Mouse (Mus musculus): ENCODE data around the gene Schip1. TPM values are rescaled to one million over a fixed set of nuclear protein-coding genes. Genes with fewer than 3 reads are reported as not detected.

The Schip1 gene
- polyA plus RNA-seq, 1 experiment from 2014 or later: 181 TPM

GRCm38 (mm10) chr3:68496513-68496912, 431.9 kb downstream of the Schip1 start:
- Histone ChIP-seq H3K27ac (replicated peaks) (no peak overlapping the region), H3K27me3 (no peaks in the 10 kb centered on the region), H3K4me3 (peak overlapping the region; percentile 68), H3K9me3 (no peaks in the 10 kb centered on the region), H3K36me3 (no peaks in the 10 kb centered on the region), H3K4me1 (peaks cover 29% of the 10 kb centered on the region), H3K9ac (replicated peaks) (no peak overlapping the region), H3K4me2 (replicated peaks) (peak overlapping the region; percentile 100)
- 65% methylated on average over 6 of the region's 6 CpGs for WGBS
- ATAC-seq (replicated peaks): no peak

DNA sequence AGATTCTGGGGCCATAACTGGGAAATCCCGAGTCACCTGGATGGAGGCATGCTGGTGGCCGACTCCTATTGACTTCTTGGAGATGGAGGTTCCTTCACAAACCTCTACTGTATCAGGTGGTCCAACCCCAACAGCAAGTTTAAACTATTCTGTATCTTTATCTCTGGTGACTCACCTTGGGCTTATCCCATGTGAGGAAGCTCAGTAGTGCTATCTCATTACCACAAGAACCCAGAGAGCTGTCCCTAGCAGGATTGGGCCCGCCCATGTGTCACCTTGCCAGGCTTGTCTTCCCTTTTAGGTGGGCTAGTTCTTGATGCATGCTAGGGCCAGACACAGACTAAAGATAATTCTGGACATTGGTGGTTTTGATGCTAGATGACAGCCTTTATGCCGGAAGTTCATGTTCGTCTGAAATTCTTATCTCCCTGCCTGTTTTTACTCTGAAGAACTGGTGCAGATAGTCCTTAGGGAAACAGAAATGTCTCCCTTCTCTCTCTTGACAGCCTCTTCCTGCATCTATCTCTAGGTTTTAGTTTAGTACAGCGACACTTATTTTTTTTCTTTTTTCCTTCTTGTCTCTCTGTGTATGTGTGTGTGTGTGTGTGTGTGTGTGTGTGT, 435.0 kb downstream of the Schip1 start:
- ATAC-seq (replicated peaks): no peak
- Histone ChIP-seq H3K4me2 (replicated peaks) (no peak overlapping the region), H3K4me3 (no peak overlapping the region), H3K4me1 (peaks cover 12% of the 10 kb centered on the region), H3K36me3 (no peaks in the 10 kb centered on the region), H3K9me3 (no peaks in the 10 kb centered on the region), H3K27me3 (no peaks in the 10 kb centered on the region), H3K9ac (replicated peaks) (no peak overlapping the region), H3K27ac (replicated peaks) (no peak overlapping the region)
- WGBS: 91% methylated on average over 6 of the region's 6 CpGs

GRCm38 (mm10) chr3:68504838-68505237, 440.2 kb downstream of the Schip1 start:
- no peak overlapping the region for H3K27ac ChIP-seq (replicated peaks)
- no peaks in the 10 kb centered on the region for H3K36me3 ChIP-seq
- 87% methylated on average over 3 of the region's 3 CpGs for WGBS
- no peak overlapping the region for H3K4me2 ChIP-seq (replicated peaks)
- no peak overlapping the region for H3K4me3 ChIP-seq
- H3K4me1 ChIP-seq: no peaks in the 10 kb centered on the region
- H3K9ac ChIP-seq (replicated peaks): no peak overlapping the region
- H3K9me3 ChIP-seq: no peaks in the 10 kb centered on the region
- ATAC-seq (replicated peaks): no peak
- no peaks in the 10 kb centered on the region for H3K27me3 ChIP-seq

GRCm38 (mm10) chr3:68506769-68507318, 442.2 kb downstream of the Schip1 start:
- no peak overlapping the region for H3K9ac ChIP-seq (replicated peaks)
- no peak overlapping the region for H3K27ac ChIP-seq (replicated peaks)
- no peak overlapping the region for H3K4me3 ChIP-seq
- H3K9me3 ChIP-seq: no peaks in the 10 kb centered on the region
- H3K27me3 ChIP-seq: no peaks in the 10 kb centered on the region
- no peak for ATAC-seq (replicated peaks)
- H3K4me2 ChIP-seq (replicated peaks): no peak overlapping the region
- 75% methylated on average over 7 of the region's 7 CpGs for whole genome bisulfite sequencing
- H3K4me1 ChIP-seq: no peaks in the 10 kb centered on the region
- no peaks in the 10 kb centered on the region for H3K36me3 ChIP-seq

DNA sequence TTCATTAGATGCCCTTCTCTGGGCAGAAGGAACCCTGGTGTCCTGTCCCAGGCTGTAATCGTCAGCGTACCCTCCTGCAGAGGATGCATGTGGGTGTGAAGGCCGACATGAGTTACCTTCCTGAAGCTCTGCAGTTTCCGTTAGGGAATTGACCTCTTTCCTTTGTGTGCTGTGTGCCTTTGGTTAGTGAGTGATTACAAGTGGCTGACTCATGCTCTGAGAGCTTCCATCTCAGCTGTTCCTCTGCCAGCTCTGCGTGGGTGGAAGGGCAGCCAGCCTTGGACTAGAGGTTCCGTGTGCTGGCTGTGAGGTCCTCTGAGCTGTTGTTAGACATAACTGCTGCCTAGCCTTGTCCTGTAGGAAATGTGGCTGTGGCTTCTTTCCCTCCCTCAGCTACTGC, 444.0 kb downstream of the Schip1 start:
- peaks cover 3% of the 10 kb centered on the region for H3K4me1 ChIP-seq
- no peak for ATAC-seq (replicated peaks)
- H3K27me3 ChIP-seq: no peaks in the 10 kb centered on the region
- no peaks in the 10 kb centered on the region for H3K36me3 ChIP-seq
- H3K4me3 ChIP-seq: no peak overlapping the region
- no peak overlapping the region for H3K27ac ChIP-seq (replicated peaks)
- H3K9ac ChIP-seq (replicated peaks): no peak overlapping the region
- WGBS: 64% methylated on average over 6 of the region's 6 CpGs
- H3K4me2 ChIP-seq (replicated peaks): no peak overlapping the region
- H3K9me3 ChIP-seq: no peaks in the 10 kb centered on the region

GRCm38 (mm10) chr3:68510872-68511271, 446.3 kb downstream of the Schip1 start:
- Histone ChIP-seq H3K9ac (replicated peaks) (no peak overlapping the region), H3K27ac (replicated peaks) (no peak overlapping the region), H3K27me3 (no peaks in the 10 kb centered on the region), H3K36me3 (no peaks in the 10 kb centered on the region), H3K4me1 (peaks cover 10% of the 10 kb centered on the region), H3K4me3 (no peak overlapping the region), H3K4me2 (replicated peaks) (no peak overlapping the region), H3K9me3 (no peaks in the 10 kb centered on the region)
- ATAC-seq (replicated peaks): no peak
- 79% methylated on average over 5 of the region's 5 CpGs for WGBS

DNA sequence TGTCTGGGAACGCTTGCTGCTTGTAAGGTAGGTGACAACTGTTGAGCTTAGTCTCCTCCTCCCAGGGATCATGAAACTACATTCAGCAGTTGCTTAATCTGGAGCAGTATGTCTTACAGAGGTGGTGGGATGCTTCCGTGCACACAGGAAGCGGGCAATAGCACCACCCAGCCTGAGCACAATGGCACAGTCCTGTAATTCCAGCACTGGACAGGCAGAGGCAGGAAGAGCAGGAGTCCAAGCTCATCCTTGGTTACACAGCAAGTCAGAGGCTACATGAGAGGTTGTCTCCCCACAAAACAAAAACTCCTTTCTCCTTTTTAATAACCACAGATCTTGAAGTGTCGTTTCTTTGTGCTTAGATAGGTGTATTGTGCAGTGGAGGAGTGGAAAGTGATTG, 447.1 kb downstream of the Schip1 start:
- Histone ChIP-seq H3K27ac (replicated peaks) (no peak overlapping the region), H3K4me2 (replicated peaks) (no peak overlapping the region), H3K27me3 (no peaks in the 10 kb centered on the region), H3K9me3 (no peaks in the 10 kb centered on the region), H3K36me3 (no peaks in the 10 kb centered on the region), H3K4me3 (no peak overlapping the region), H3K9ac (replicated peaks) (no peak overlapping the region), H3K4me1 (peaks cover 18% of the 10 kb centered on the region)
- WGBS: 87% methylated on average over 4 of the region's 4 CpGs
- ATAC-seq (replicated peaks): no peak

GRCm38 (mm10) chr3:68512327-68512726, 447.7 kb downstream of the Schip1 start:
- no peak overlapping the region for H3K4me2 ChIP-seq (replicated peaks)
- H3K27me3 ChIP-seq: no peaks in the 10 kb centered on the region
- H3K4me3 ChIP-seq: no peak overlapping the region
- no peaks in the 10 kb centered on the region for H3K9me3 ChIP-seq
- H3K4me1 ChIP-seq: peaks cover 24% of the 10 kb centered on the region
- H3K36me3 ChIP-seq: no peaks in the 10 kb centered on the region
- 80% methylated on average over 11 of the region's 11 CpGs for WGBS
- no peak overlapping the region for H3K27ac ChIP-seq (replicated peaks)
- no peak overlapping the region for H3K9ac ChIP-seq (replicated peaks)
- no peak for ATAC-seq (replicated peaks)

- H3K4me3 ChIP-seq: no peak overlapping the region
- ATAC-seq (replicated peaks): peak; percentile 67
- no peak overlapping the region for H3K4me2 ChIP-seq (replicated peaks)
- H3K9ac ChIP-seq (replicated peaks): no peak overlapping the region
- no peaks in the 10 kb centered on the region for H3K27me3 ChIP-seq
- H3K27ac ChIP-seq (replicated peaks): peak overlapping the region; percentile 51
- H3K9me3 ChIP-seq: no peaks in the 10 kb centered on the region
- peaks cover 31% of the 10 kb centered on the region for H3K4me1 ChIP-seq
- H3K36me3 ChIP-seq: no peaks in the 10 kb centered on the region
- 35% methylated on average over 7 of the region's 7 CpGs for WGBS
These were observed 448.9 kb downstream of the Schip1 start for GRCm38 (mm10) chr3:68513340-68514119.

DNA sequence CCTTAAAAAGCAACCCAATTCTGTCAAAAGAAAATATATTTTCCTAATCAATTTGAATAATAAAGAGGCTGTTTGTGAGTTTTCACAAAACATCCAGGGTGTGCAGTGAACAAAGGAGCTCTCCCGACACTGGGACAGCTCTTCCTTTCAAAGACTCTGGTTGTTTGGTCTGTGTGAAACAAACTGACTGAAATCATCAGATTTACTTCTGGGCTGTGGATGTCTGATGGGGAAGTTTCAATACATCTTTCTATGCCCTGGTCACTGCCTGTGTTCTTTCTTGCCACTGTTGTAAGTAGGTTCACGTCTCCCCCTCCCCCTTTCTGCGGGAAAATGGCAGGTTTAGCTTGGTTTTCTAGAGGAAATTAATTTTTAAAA, 449.5 kb downstream of the Schip1 start:
- Histone ChIP-seq H3K27me3 (no peaks in the 10 kb centered on the region), H3K4me1 (peaks cover 31% of the 10 kb centered on the region), H3K36me3 (no peaks in the 10 kb centered on the region), H3K4me2 (replicated peaks) (no peak overlapping the region), H3K9me3 (no peaks in the 10 kb centered on the region), H3K9ac (replicated peaks) (no peak overlapping the region), H3K4me3 (no peak overlapping the region), H3K27ac (replicated peaks) (peak overlapping the region; percentile 51; the same call in 1 of the 2 replicates)
- 32% methylated on average over 3 of the region's 3 CpGs for WGBS
- peak; percentile 47 for ATAC-seq (replicated peaks)

DNA sequence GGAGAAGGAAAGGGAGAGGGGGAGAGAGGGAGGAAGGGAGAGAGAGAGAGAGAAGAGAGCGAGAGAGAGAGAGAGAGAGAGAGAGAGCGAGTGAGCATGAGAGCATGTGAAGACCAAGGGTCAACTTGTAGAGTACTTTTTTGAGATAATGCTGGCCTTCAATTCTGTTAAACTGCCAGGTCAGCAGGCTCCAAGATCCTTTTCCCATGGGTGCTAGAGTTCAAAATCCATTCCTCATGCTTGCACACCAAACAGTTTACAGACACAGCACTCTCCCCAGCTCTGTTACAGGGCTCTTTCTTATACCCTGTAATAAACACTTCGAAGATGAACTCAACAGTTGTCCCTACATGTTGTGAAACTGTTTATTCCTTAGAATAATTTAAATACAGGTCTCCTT, 450.1 kb downstream of the Schip1 start:
- Histone ChIP-seq H3K4me2 (replicated peaks) (no peak overlapping the region), H3K9me3 (no peaks in the 10 kb centered on the region), H3K36me3 (no peaks in the 10 kb centered on the region), H3K27me3 (no peaks in the 10 kb centered on the region), H3K27ac (replicated peaks) (no peak overlapping the region), H3K4me1 (peaks cover 31% of the 10 kb centered on the region), H3K4me3 (no peak overlapping the region), H3K9ac (replicated peaks) (no peak overlapping the region)
- 87% methylated on average over 3 of the region's 3 CpGs for WGBS
- ATAC-seq (replicated peaks): no peak

DNA sequence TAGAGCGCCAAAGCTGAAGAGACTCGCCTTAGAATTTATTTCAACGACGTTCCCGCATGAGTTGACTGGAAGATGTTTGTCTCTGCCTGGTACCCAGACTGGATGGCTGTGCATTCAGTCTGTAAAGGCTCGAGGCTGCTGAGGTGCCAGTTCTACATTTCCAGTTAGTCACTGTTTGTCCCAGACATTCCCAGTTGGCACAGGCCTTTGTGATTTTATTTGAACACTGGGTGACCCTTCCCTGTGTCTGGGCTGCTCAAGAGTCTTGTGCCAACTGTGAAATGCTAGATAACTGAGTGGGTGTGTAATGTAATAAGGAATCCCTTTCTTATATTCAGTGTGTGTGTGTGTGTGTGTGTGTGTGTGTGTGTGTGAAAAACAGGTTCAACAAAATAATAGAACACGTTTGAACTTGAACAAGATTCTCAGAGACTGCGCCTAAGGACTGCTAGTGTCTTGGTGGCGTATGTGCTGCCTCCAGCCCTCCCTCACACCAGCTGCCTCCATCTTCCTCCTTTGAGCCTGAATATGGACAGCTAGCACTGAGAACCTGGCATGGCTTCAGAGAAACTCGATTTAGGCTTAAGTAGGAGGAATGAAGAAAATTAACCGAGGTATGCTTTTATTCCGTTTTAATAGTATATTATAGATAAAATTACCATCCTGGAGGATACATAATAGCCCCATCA, 451.9 kb downstream of the Schip1 start:
- Histone ChIP-seq H3K27me3 (no peaks in the 10 kb centered on the region), H3K9ac (replicated peaks) (no peak overlapping the region), H3K9me3 (no peaks in the 10 kb centered on the region), H3K36me3 (no peaks in the 10 kb centered on the region), H3K4me1 (peaks cover 31% of the 10 kb centered on the region), H3K4me2 (replicated peaks) (no peak overlapping the region), H3K27ac (replicated peaks) (no peak overlapping the region), H3K4me3 (no peak overlapping the region)
- ATAC-seq (replicated peaks): no peak
- 58% methylated on average over 12 of the region's 12 CpGs for WGBS

Data from forebrain, embryonic 15.5 days (tissue).